Mouse (Mus musculus): ENCODE measurements around the gene Eif4ebp2. TPM values are rescaled to one million over a fixed set of nuclear protein-coding genes. Genes with fewer than 3 reads are reported as not detected.
A peak's percentile ranks its signal among the peaks of the same experiment; 100 is the strongest.

The Eif4ebp2 gene
- polyA plus RNA-seq, 1 experiment from 2014 or later, result 50.6 TPM

DNA sequence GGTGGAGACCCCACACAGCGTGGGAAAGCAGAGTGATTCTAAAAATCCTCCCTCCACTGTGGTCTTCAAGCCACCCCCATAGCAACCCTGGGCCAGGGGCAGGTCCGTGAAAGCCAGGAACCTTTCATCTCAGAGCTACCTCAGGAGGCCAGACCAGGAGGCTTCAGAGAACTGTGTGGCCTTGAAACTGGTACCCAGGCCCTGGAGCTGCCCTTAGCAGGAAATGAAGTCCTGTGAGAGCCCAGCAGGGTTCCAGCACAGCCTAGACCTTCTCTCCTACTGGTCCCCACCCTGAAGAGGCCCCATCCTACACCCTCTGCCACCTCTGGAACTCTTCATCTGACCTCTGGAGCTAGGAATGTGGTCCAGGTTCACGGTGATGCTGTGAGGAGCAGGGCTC is 54.3 kb downstream of the Eif4ebp2 start:
- H3K27me3 ChIP-seq, result peaks cover 4% of the 10 kb centered on the region; the same call in 1 of the 2 replicates
- no peak overlapping the region for H3K9ac ChIP-seq
- no peak overlapping the region for H3K4me2 ChIP-seq
- no peaks in the 10 kb centered on the region for H3K36me3 ChIP-seq
- H3K27ac ChIP-seq, result no peak overlapping the region
- H3K4me3 ChIP-seq, result no peak overlapping the region
- no peaks in the 10 kb centered on the region for H3K9me3 ChIP-seq (replicated peaks)
- ATAC-seq (replicated peaks; ENCODE audit: insufficient number of reproducible peaks, insufficient read depth, low FRiP score, low read depth), result no peak
- 58% methylated on average over 3 of the region's 3 CpGs for WGBS
- H3K4me1 ChIP-seq (replicated peaks), result peaks cover 6% of the 10 kb centered on the region

- Histone ChIP-seq H3K27ac (peak overlapping the region; percentile 10; the same call in 1 of the 2 replicates), H3K9me3 (replicated peaks) (no peaks in the 10 kb centered on the region), H3K4me3 (no peak overlapping the region), H3K36me3 (no peaks in the 10 kb centered on the region), H3K4me1 (replicated peaks) (peaks cover 18% of the 10 kb centered on the region), H3K9ac (no peak overlapping the region; the same call in 1 of the 2 replicates), H3K27me3 (no peaks in the 10 kb centered on the region), H3K4me2 (peak overlapping the region; percentile 9; the same call in 1 of the 2 replicates)
- 16% methylated on average over 9 of the region's 9 CpGs for WGBS
- peak; percentile 37; the same call in 1 of the 2 replicates for ATAC-seq (replicated peaks; ENCODE audit: insufficient number of reproducible peaks, insufficient read depth, low FRiP score, low read depth)
Observed at GRCm38 (mm10) chr10:61394476-61395136, 57.9 kb downstream of the Eif4ebp2 start.

DNA sequence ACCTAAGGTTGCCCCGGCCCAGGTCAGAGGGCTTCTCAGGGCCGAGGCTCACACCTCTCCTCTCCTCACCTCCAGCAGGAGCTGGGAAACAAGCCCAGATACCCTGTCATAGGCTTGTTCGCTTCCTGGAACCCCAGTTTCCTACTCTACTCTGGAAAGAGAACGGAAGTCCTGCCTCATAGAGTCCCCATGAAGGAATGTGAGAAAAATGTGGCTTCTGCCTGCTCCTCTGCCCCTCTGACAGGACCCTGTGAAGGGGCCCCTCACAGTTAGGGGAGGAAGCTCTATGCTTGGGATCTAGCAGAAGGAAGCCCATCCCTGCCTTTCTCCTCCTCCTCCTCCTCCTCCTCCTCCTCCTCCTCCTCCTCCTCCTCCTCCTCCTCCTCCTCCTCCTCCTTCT is 59.9 kb downstream of the Eif4ebp2 start:
- ATAC-seq (replicated peaks; ENCODE audit: insufficient number of reproducible peaks, insufficient read depth, low FRiP score, low read depth), result no peak
- no peak overlapping the region for H3K4me2 ChIP-seq
- no peak overlapping the region for H3K4me3 ChIP-seq
- no peaks in the 10 kb centered on the region for H3K27me3 ChIP-seq
- WGBS, result 32% methylated on average over 4 of the region's 4 CpGs
- peaks cover 18% of the 10 kb centered on the region for H3K4me1 ChIP-seq (replicated peaks)
- H3K9me3 ChIP-seq (replicated peaks), result no peaks in the 10 kb centered on the region
- no peak overlapping the region for H3K9ac ChIP-seq
- no peaks in the 10 kb centered on the region for H3K36me3 ChIP-seq
- H3K27ac ChIP-seq, result no peak overlapping the region

GRCm38 (mm10) chr10:61390148-61390547 is 62.3 kb downstream of the Eif4ebp2 start:
- no peak overlapping the region for H3K4me2 ChIP-seq
- H3K4me3 ChIP-seq, result no peak overlapping the region
- no peaks in the 10 kb centered on the region for H3K27me3 ChIP-seq
- no peaks in the 10 kb centered on the region for H3K9me3 ChIP-seq (replicated peaks)
- H3K36me3 ChIP-seq, result no peaks in the 10 kb centered on the region
- no peak overlapping the region for H3K9ac ChIP-seq
- H3K27ac ChIP-seq, result no peak overlapping the region
- peaks cover 34% of the 10 kb centered on the region for H3K4me1 ChIP-seq (replicated peaks)
- no peak for ATAC-seq (replicated peaks; ENCODE audit: insufficient number of reproducible peaks, insufficient read depth, low FRiP score, low read depth)
- 23% methylated on average over 2 of the region's 2 CpGs for WGBS

DNA sequence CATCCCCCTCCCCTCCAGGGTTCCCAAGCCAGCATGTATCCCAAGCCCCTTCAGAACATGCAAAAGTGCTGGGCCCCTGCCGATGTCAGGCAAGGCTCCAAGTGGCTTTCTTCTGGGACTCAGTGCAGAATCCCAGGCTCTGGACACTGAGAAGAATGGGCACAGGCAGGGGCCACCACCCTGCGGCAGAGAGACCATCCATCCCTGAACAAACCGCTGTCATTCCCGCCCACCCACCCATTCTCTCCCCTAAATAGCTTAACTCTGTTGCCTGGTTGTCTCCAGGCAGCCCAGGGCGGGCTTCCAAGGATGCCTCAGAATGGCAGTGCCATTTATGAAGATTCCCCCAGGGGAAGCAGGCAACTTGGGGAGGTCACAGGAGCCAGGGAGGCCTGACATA is 63.4 kb downstream of the Eif4ebp2 start:
- 78% methylated on average over 5 of the region's 5 CpGs for WGBS
- no peak overlapping the region for H3K27ac ChIP-seq
- ATAC-seq (replicated peaks; ENCODE audit: insufficient number of reproducible peaks, insufficient read depth, low FRiP score, low read depth), result no peak

DNA sequence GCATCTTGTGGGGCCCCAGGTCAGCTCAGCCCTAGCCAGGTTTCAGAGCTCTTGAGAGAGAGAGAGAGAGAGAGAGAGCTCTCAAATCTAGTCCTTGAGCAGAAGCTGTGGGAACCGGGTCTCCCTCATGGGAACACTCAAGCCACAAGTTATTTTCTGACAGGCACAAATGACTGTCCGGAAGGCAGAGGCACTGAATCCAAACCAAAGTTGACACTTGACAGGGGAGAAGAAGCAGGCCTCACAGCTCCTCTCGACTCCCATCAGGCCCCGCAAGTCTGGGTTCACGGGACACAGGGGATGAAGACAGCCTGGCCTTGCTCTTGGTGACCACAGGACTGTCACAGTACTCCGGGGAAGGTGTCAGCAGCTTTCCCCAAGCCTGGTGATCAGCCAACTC is 66.2 kb downstream of the Eif4ebp2 start:
- Histone ChIP-seq H3K4me2 (no peak overlapping the region), H3K27me3 (no peaks in the 10 kb centered on the region), H3K4me3 (no peak overlapping the region), H3K9ac (no peak overlapping the region), H3K36me3 (no peaks in the 10 kb centered on the region), H3K9me3 (replicated peaks) (no peaks in the 10 kb centered on the region), H3K27ac (peak overlapping the region; percentile 61), H3K4me1 (replicated peaks) (peaks cover 51% of the 10 kb centered on the region)
- 31% methylated on average over 6 of the region's 6 CpGs for WGBS
- ATAC-seq (replicated peaks; ENCODE audit: insufficient number of reproducible peaks, insufficient read depth, low FRiP score, low read depth), result no peak

More for the DNA sequence above, 63.4 kb downstream of the Eif4ebp2 start:
- Histone ChIP-seq H3K27me3 (no peaks in the 10 kb centered on the region), H3K36me3 (no peaks in the 10 kb centered on the region), H3K9ac (no peak overlapping the region), H3K4me3 (no peak overlapping the region), H3K9me3 (replicated peaks) (no peaks in the 10 kb centered on the region), H3K4me1 (replicated peaks) (peaks cover 39% of the 10 kb centered on the region), H3K4me2 (no peak overlapping the region)

DNA sequence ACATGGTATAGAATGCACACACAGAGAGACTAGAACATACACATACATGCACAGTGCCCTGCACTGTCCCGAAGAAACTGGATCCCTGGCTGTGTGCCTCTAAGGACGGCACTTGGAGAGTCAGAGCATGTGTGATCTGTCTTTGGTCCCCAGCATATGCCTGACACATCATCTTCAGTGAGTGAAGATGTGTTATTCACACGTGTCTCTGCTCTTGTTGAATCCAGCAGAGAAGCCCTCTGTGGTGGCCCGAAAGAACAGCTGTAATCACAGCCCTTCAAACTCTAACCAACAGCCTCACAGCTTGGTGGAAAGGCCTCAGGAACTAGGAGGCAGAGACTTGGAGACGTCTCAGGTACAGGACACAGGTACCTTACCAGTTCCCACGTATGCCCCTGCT is 67.3 kb downstream of the Eif4ebp2 start:
- H3K9ac ChIP-seq, result no peak overlapping the region
- ATAC-seq (replicated peaks; ENCODE audit: insufficient number of reproducible peaks, insufficient read depth, low FRiP score, low read depth), result no peak
- 0 out of 2 replicates have a peak overlapping the region, but pooled peaks have one; percentile 61 for H3K27ac ChIP-seq
- H3K4me3 ChIP-seq, result no peak overlapping the region
- no peaks in the 10 kb centered on the region for H3K9me3 ChIP-seq (replicated peaks)
- 78% methylated on average over 6 of the region's 6 CpGs for WGBS
- no peak overlapping the region for H3K4me2 ChIP-seq
- no peaks in the 10 kb centered on the region for H3K27me3 ChIP-seq
- H3K4me1 ChIP-seq (replicated peaks), result peaks cover 58% of the 10 kb centered on the region
- no peaks in the 10 kb centered on the region for H3K36me3 ChIP-seq

GRCm38 (mm10) chr10:61383715-61384047 is 68.8 kb downstream of the Eif4ebp2 start:
- no peak for ATAC-seq (replicated peaks; ENCODE audit: insufficient number of reproducible peaks, insufficient read depth, low FRiP score, low read depth)
- H3K36me3 ChIP-seq, result no peaks in the 10 kb centered on the region
- peak overlapping the region; percentile 82 for H3K9ac ChIP-seq
- H3K4me2 ChIP-seq, result peak overlapping the region; percentile 91
- H3K4me1 ChIP-seq (replicated peaks), result peaks cover 71% of the 10 kb centered on the region
- 5% methylated on average over 11 of the region's 11 CpGs for WGBS
- no peaks in the 10 kb centered on the region for H3K27me3 ChIP-seq
- peak overlapping the region; percentile 92 for H3K27ac ChIP-seq
- H3K4me3 ChIP-seq, result peak overlapping the region; percentile 73
- H3K9me3 ChIP-seq (replicated peaks), result no peaks in the 10 kb centered on the region

- Histone ChIP-seq H3K4me3 (peak within 1 kb of the TSS; percentile 73), H3K36me3 (no peaks in the 10 kb centered on the region), H3K9ac (peak within 1 kb of the TSS; percentile 82), H3K4me1 (replicated peaks) (peaks cover 76% of the 10 kb centered on the region), H3K27me3 (no peaks in the 10 kb centered on the region), H3K9me3 (replicated peaks) (no peaks in the 10 kb centered on the region), H3K4me2 (peak within 1 kb of the TSS; percentile 91), H3K27ac (peak within 1 kb of the TSS; percentile 92)
- WGBS, result under 1% methylated on average over 47 of the region's 60 CpGs
- ATAC-seq (replicated peaks; ENCODE audit: insufficient number of reproducible peaks, insufficient read depth, low FRiP score, low read depth), result peak; percentile 80
Observed at GRCm38 (mm10) chr10:61383021-61383714, 69.3 kb downstream of the Eif4ebp2 start, which contains the start of gene Pald1. Gene Pald1 (minus strand): TSS chr10:61383530.

DNA sequence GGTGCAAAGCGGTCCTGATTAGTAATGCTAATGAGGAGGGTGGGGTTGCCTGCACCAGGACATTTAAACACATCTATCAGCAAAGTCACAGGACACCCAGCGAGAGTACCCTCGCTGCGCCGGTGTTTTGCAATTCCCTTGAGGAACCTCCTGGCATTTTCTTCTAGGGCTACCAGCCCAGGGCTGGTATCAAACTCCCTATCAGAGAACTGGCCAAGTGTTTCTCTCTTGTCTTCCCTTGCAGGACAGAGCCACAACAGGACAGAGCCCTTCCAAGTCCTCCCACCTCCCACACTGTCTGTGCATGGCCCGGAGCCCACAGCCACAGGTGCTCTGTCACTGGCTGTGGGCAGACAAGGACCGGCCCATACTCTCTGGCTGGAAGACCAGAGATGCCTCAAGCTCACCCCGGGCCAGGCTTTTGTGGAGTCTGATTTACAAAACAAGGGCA is 70.2 kb downstream of the Eif4ebp2 start:
- H3K27ac ChIP-seq, result peak overlapping the region; percentile 92
- peak overlapping the region; percentile 82 for H3K9ac ChIP-seq
- H3K4me2 ChIP-seq, result peak overlapping the region; percentile 91
- H3K9me3 ChIP-seq (replicated peaks), result no peaks in the 10 kb centered on the region
- 4% methylated on average over 8 of the region's 8 CpGs for WGBS
- H3K36me3 ChIP-seq, result no peaks in the 10 kb centered on the region
- peak overlapping the region; percentile 73 for H3K4me3 ChIP-seq
- peaks cover 84% of the 10 kb centered on the region for H3K4me1 ChIP-seq (replicated peaks)
- no peak for ATAC-seq (replicated peaks; ENCODE audit: insufficient number of reproducible peaks, insufficient read depth, low FRiP score, low read depth)
- H3K27me3 ChIP-seq, result no peaks in the 10 kb centered on the region

DNA sequence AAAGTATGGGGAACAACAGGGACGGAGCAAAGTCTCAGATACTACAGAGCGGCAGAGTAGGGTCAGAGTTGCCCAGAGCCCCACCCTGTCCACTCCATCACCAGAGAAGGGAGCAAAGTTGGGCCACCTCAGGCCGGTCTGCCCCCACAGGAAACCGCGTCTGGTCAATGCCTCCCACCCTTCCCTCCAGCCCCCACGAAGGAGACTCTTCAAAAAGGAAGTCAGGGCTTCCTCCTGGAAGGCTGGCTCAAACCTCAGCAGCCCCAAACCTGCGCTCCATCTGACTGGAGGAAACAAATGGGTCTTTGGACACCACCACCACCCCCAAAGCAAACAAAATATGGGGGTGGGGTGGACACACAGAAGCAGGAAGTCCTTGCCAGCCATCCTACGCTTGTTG is 70.6 kb downstream of the Eif4ebp2 start:
- peak overlapping the region; percentile 73 for H3K4me3 ChIP-seq
- no peak for ATAC-seq (replicated peaks; ENCODE audit: insufficient number of reproducible peaks, insufficient read depth, low FRiP score, low read depth)
- H3K4me2 ChIP-seq, result peak overlapping the region; percentile 91
- H3K36me3 ChIP-seq, result no peaks in the 10 kb centered on the region
- no peaks in the 10 kb centered on the region for H3K27me3 ChIP-seq
- peak overlapping the region; percentile 92 for H3K27ac ChIP-seq
- no peaks in the 10 kb centered on the region for H3K9me3 ChIP-seq (replicated peaks)
- H3K4me1 ChIP-seq (replicated peaks), result peaks cover 89% of the 10 kb centered on the region
- H3K9ac ChIP-seq, result peak overlapping the region; percentile 82
- 20% methylated on average over 8 of the region's 8 CpGs for WGBS
